Mouse (Mus musculus) testis, postnatal 10 days (tissue): ENCODE data around the gene Zmym3.

ENCODE experiments used
- DNase-seq: peaks from one replicate; pipeline ENCODE4 v3.0.0; 2021; ENCODE audit warnings: low spot score

Gene Zmym3

GRCm38 (mm10) chrX:101420700-101421095, at the start of gene Zmym3:
Gene Zmym3, minus strand, starts transcription at chrX:101420849.
- DNase-seq: no peak

GRCm38 (mm10) chrX:101451591-101451990, 30.9 kb upstream of the Zmym3 start:
- DNase-seq: no peak

GRCm38 (mm10) chrX:101451147-101451546, 30.5 kb upstream of the Zmym3 start:
- DNase-seq: no peak

GRCm38 (mm10) chrX:101448886-101449475, 28.3 kb upstream of the Zmym3 start, which contains the start of gene Itgb1bp2:
Gene Itgb1bp2, plus strand, starts transcription at chrX:101449088.
- DNase-seq: no peak

- DNase-seq: peak; percentile 54
Observed at GRCm38 (mm10) chrX:101429976-101430375, 9.3 kb upstream of the Zmym3 start.

GRCm38 (mm10) chrX:101429142-101429949, 8.7 kb upstream of the Zmym3 start, which contains the start of gene Nono:
Gene Nono, plus strand, starts transcription at chrX:101429318.
- DNase-seq: peak; percentile 81

- no peak for DNase-seq
Observed at GRCm38 (mm10) chrX:101428785-101429141, 8.1 kb upstream of the Zmym3 start.

GRCm38 (mm10) chrX:101427774-101428173, 7.1 kb upstream of the Zmym3 start:
- DNase-seq: no peak

- no peak for DNase-seq
Observed at GRCm38 (mm10) chrX:101423462-101423861, 2.8 kb upstream of the Zmym3 start.

GRCm38 (mm10) chrX:101419725-101420699, 637 bp downstream of the Zmym3 start:
- DNase-seq: peak; percentile 89

- DNase-seq: peak; percentile 84
Observed at GRCm38 (mm10) chrX:101418946-101419724, 1.5 kb downstream of the Zmym3 start.

GRCm38 (mm10) chrX:101396459-101396858, 24.2 kb downstream of the Zmym3 start:
- no peak for DNase-seq

- DNase-seq: no peak
Observed at GRCm38 (mm10) chrX:101394341-101394740, 26.3 kb downstream of the Zmym3 start.

- no peak for DNase-seq
Observed at GRCm38 (mm10) chrX:101388866-101389537, 31.6 kb downstream of the Zmym3 start.

- DNase-seq: no peak
Observed at GRCm38 (mm10) chrX:101386222-101386621, 34.4 kb downstream of the Zmym3 start.

GRCm38 (mm10) chrX:101384439-101385137, 36.1 kb downstream of the Zmym3 start:
- no peak for DNase-seq

GRCm38 (mm10) chrX:101383455-101383854, 37.2 kb downstream of the Zmym3 start:
- no peak for DNase-seq

GRCm38 (mm10) chrX:101379744-101380143, 40.9 kb downstream of the Zmym3 start:
- no peak for DNase-seq

- no peak for DNase-seq
Observed at GRCm38 (mm10) chrX:101377076-101377475, 43.6 kb downstream of the Zmym3 start.
